Mouse (Mus musculus) stomach, postnatal 0 days (tissue): Measurements from ENCODE around the gene Mroh2a.

Source experiments
- CTCF ChIP-seq: IDR thresholded peaks from 2 replicates; pipeline ENCODE4 v1.5.1; 2016; ENCODE audit warnings: antibody characterized with exemption, low read depth, mild to moderate bottlenecking, moderate library complexity
- EP300 ChIP-seq: optimal IDR thresholded peaks from 2 replicates; pipeline ENCODE3; 2016; ENCODE audit warnings: antibody characterized with exemption

GRCm38 (mm10) chr1:88284946-88285320 lies 58.1 kb downstream of the Mroh2a start:
- TF ChIP-seq EP300 (no peak), CTCF (peak; percentile 71)
